Mouse (Mus musculus) c-Kit-positive CD71-positive TER-119-negative erythroid progenitor cells, embryonic 14.5 days (primary cell): Measurements from ENCODE around the gene Tmem191c.

Source experiments
- DNase-seq: peaks from one replicate; pipeline ENCODE4 v3.0.0-alpha.2; 2013; ENCODE audit warnings: low read depth

The Tmem191c gene

DNA sequence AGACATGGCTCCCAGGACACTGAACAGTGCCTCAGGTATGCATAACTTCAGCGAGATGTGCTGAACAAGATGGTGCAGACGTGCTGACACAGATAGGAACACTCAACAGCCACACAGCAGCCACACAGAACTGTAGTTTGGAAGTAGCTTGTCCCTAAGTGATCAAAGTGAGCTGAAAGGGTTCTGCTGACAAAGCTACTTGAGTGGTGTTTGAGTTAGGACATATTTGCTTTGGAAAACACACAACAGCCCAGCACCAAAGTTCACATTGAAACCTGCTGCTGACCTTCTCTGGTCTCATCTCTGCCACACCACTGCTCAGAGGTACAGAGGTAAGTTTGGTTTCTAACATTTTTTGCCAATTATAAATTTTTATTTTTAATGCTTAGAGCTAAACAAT lies 55.2 kb downstream of the Tmem191c start, which contains the start of gene Serpind1:
Serpind1 (plus strand) TSS at position 256 of the 400 bp plus-strand sequence.
- DNase-seq, result no peak

DNA sequence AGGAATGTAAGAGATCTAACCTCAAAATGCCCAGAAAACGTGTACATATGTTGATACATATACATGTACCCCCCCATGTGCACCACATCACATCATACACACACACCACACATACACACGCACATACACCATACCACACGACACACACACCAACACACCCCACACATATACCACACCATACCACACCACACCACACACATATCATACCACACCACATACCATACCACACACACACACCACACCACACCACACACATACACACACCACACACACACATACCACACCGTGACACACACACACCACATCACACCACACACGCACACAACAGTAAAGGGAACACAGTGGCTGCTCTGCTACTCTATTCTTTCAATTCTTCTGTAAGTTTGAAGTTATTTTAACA lies 56.0 kb downstream of the Tmem191c start:
- no peak for DNase-seq
